Mouse (Mus musculus): ENCODE measurements around the gene Pikfyve.

DNA sequence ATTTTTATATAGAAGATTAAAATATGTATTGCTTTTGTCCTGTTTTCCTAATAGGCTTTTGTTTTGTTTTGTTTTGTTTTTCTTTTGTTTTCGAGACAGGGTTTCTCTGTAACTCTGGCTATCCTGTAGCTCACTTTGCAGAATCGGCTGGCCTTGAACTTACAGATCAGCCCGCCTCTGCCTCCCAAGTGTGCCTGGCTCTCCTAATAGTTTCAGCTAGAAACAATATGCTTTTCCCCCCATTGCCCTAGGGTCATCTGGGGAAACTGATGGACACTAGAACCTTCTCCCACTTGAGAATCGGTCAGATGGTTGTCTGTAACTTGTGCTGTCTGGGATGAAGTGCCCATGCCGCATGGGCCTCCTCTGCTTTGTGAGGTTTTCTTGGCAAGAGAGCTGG lies 30.4 kb upstream of the Pikfyve start:
- no peak for TF ChIP-seq CTCF (IDR thresholded peaks at IDR 0.05; ENCODE audit: borderline replicate concordance, extremely low read depth, insufficient read depth, insufficient read length)
- TF ChIP-seq POLR2A (IDR thresholded peaks at IDR 0.05; ENCODE audit: borderline replicate concordance, extremely low read depth, insufficient read depth, insufficient read length, poor library complexity, severe bottlenecking): no peak
